Mouse (Mus musculus): ENCODE measurements around the gene Tango2.

Tango2 gene

GRCm38 (mm10) chr16:18383045-18383726 lies 35.3 kb upstream of the Tango2 start:
- no peak for DNase-seq

DNA sequence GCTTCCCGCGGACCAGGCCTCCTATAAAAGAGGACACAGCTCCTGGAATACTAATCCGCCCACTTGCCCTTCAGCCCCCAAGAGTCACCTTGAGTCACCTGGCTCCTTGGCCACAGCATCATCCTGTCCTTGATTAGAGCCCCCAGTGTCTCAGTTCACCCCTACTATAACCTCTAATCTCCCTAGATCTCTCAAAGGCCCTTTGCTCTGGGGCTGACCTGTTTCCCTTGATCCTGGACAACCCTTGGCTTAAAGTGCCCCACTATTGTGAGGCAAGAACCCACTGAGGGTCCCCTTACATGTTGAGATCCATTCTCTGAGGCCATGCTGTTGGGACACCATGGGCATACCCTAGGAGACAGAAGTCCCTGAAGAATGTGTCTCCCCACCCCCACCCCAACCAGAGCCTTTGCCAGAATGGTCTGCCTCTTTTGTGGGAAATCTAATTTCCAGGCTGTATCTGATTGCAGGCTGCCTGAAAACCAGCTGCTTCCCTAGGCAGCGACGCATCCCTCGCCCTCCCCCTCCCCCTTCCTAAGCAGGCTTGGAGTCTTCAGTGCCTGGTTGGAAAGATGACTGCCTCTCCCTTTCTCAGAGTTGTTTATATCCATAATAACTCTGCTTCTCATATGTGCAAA lies 33.8 kb upstream of the Tango2 start:
- no peak for DNase-seq

GRCm38 (mm10) chr16:18380495-18381063 lies 32.7 kb upstream of the Tango2 start:
- DNase-seq, result no peak

DNA sequence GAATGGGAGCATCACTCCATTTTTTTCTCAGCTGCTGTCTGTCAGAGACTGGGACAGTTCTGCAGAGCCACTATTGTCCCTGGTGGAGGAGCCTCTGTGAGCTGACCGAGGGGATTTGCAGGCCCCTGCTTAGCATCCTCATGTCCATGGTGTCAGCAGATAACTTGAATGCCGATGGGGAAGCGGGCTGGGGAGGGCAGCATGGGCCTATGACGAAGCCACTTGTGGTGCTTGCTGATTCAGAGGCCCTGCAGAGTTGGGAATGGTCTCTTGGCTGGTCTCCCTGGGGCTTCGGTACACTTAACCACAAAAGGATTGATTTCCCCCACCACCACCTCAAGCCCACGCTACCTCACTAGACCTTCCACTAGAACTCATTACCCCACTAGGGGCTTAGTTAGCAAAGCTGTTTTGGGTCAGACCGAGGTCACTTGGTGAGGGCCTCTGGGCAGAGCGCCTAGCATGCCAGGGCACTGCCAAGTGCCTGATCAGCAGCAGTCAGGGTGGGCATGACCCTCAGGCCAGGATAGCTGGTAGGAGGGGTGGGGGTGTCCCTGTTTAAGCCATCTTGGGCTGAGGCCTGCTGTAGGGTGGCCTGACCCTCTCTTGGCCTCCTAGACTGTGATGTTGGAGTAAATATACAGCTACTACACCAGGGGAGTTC lies 31.6 kb upstream of the Tango2 start:
- no peak for DNase-seq

DNA sequence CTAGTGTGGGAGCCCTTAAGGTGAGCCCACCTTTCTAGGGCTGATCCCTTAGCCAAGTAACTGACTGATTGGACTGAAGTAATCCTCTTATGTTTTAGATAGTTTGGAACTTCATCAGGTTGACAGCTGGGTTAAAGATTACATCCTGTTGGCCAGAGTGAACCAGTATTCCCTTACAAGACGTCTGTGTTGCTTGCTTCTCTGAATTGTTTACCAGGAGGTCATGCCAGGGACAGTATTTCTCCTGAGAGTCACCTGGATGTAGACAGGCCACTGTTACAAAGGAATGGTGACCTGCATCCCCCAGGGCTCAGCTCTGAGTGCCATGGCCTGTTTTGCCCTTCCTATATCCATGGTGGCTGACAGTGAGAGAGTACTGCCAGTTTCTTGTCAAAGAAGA lies 30.6 kb upstream of the Tango2 start:
- no peak for DNase-seq

- DNase-seq, result no peak
These were observed 29.3 kb upstream of the Tango2 start for GRCm38 (mm10) chr16:18377203-18377602.

GRCm38 (mm10) chr16:18376297-18376954 lies 28.5 kb upstream of the Tango2 start:
- no peak for DNase-seq

DNA sequence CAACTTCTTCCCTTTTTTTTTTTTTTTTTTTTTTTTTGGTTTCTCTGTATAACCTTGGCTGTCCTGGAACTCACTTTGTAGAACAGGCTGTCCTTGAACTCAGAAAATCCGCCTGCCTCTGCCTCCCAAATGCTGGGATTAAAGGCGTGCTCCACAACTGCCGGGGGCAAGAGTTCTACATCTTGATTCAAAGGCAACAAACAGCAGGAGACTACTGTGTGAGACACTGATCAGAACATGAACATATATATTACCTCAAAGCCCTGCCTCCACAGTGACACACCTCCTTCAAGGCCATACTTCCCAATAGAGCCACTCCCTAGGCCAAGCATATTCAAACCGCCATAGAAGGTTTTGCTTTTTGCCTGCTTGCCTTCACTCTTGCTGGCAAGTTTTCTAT lies 25.7 kb upstream of the Tango2 start:
- DNase-seq, result no peak

DNA sequence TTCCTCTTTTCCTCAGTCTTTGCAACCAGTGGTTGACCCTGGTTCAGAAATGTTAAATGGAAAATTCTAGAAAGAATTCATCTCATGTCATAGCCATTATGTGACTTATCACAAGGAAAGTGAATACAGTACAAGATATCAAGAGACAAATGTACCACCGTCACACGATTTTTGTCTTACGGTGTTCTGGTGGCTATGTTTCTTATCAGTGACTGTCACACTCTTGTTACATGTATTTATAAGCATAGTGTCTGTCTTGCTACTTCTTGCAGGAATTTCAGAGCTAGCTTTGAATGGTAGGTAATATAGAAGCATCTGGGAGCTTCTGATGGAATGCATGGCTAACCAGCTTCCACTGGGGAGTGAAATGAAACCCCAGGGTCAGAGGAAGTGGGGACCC lies 22.3 kb upstream of the Tango2 start:
- DNase-seq, result no peak

DNA sequence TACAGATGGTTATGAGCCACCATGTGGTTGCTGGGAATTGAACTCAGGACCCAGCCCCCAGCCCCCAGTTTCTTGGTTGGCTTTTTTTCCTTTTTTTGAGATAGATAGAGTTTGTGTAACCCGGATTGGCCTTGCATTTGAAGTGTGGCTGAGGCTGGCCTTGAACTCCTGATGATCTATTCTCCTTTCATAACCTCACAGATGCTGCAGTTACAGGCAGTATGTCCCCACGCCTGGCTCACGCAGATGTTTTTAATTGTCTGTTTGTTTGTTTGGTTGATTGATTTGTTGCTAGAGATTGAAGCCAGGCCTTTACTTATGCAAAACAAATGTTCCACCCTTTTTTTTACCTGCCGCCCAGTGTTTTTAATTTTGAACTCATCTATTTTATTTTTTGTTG lies 18.9 kb upstream of the Tango2 start:
- DNase-seq, result no peak

DNA sequence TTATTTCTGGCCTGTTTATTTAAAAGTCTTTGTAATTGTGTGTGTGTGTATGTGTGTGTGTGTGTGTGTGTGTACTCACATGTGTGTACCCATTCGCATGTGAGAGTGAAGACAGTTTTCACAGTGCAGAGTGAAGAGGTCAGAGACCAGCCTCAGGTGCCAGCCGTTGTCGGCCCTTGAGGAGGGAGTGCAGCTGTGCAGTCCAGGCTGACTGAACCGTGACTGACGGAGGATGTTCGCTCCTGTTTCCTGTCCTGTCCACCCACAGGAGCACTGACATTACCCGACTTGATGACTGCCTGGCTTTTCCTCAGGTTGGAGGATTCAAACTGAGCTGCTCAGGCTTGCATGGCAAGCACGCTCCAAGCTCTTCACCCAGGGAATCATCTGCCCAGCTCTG lies 15.0 kb upstream of the Tango2 start:
- DNase-seq, result no peak

- no peak for DNase-seq
These were observed 12.4 kb upstream of the Tango2 start for GRCm38 (mm10) chr16:18360151-18360805.

GRCm38 (mm10) chr16:18357977-18358376 lies 10.1 kb upstream of the Tango2 start:
- DNase-seq, result no peak

DNA sequence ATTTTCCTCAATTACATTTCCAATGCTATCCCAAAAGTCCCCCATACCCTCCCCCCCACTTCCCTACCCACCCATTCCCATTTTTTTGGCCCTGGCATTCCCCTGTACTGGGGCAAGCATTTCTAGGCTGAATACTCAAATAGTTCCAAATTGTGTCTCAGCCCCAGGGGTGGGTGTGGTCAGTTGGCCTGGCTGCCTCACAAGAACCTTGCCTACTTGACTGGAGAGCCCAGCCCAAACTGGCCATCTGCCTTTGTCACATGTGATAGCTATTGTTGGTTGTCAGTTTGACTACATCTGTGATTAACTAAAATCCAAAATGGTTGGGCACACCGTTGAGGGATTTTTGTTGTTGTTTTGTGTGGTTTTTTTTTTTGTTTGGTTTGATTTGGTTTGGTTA lies 9.1 kb upstream of the Tango2 start:
- no peak for DNase-seq

- DNase-seq, result no peak
These were observed 5.2 kb upstream of the Tango2 start for GRCm38 (mm10) chr16:18353106-18353505.

GRCm38 (mm10) chr16:18351313-18352055 lies 3.6 kb upstream of the Tango2 start:
- DNase-seq, result peak; percentile 28 to 31

GRCm38 (mm10) chr16:18349761-18350325 lies 1.9 kb upstream of the Tango2 start:
- no peak for DNase-seq

DNA sequence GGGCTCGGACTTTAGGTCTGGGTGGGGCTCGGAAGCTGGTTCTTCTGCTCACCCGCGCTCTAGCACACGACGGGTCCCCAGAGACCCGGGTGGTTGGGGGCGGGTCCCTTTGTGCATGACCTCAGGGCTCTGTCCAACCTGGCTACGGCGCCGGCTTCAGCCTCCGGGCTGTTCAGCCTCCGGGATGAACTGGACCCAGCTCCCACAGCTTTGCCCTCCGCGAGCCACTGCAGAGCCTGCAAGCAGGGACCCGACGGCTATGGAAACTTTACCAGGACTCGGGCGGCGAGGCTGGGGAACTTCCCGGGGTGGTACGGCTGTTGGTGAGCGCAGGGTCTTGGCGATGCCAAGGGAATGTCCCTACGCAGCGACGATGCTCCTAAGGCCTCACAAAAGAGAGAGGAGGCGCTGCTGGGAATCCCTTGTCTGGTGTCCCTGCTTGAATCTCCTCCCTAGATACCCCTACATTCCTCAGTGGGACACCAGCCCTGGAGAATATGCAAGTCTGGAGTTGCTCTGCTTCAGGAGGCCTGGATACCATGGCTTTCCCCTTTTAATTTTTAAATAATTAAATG lies 785 bp upstream of the Tango2 start:
- peak; percentile 25 to 35 for DNase-seq

DNA sequence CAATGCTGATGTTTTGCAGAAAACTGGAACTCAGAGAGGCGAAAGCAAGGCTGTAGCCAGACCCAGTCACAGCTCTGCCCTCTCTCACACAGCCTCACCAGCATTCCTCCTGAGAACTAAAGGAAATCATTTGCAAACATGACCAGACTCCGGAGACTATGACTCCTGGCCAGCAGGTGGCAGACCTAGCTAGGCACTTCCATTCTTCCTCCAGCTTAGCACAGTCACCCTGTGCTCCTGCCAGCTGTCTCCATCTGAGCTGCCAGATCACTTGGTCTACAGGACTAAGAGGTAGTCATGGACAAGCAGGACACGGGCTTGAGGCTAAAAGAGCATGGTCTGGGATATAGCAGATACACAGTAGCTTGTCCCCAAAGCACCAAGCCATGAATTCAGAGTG lies 2.7 kb downstream of the Tango2 start:
- peak; percentile 80 to 82 for DNase-seq

- peak; percentile 95 to 96 for DNase-seq
These were observed 4.1 kb downstream of the Tango2 start for GRCm38 (mm10) chr16:18343778-18344177.
